Mouse (Mus musculus) liver, adult 2 months (tissue): Measurements from ENCODE around the gene Vwa8.

Experiments
- CTCF ChIP-seq: fragments of 200-500 bp; IDR thresholded peaks from 2 replicates; pipeline ENCODE4 v1.5.1; 2011; ENCODE audit warnings: low read depth, low read length, control low read depth
- POLR2A ChIP-seq: fragments of 200-500 bp; IDR thresholded peaks from 2 replicates; pipeline ENCODE4 v1.6.1; 2011; ENCODE audit warnings: low read length, control low read depth; ENCODE audit not compliant: insufficient read depth; ENCODE audit errors: extremely low read depth

GRCm38 (mm10) chr14:78885915-78886534 is 37.2 kb downstream of the Vwa8 start:
- TF ChIP-seq POLR2A (no peak), CTCF (no peak)
